Mouse (Mus musculus) heart, postnatal 0 days (tissue): ENCODE results near the gene D10Wsu102e.

Source experiments
- CTCF ChIP-seq: IDR thresholded peaks from 2 replicates; pipeline ENCODE4 v1.5.1; 2016; ENCODE audit warnings: antibody characterized with exemption, control low read depth, low read depth
- EP300 ChIP-seq: IDR thresholded peaks from 2 replicates; pipeline ENCODE4 v1.6.1; 2016; ENCODE audit warnings: antibody characterized with exemption, low read depth

DNA sequence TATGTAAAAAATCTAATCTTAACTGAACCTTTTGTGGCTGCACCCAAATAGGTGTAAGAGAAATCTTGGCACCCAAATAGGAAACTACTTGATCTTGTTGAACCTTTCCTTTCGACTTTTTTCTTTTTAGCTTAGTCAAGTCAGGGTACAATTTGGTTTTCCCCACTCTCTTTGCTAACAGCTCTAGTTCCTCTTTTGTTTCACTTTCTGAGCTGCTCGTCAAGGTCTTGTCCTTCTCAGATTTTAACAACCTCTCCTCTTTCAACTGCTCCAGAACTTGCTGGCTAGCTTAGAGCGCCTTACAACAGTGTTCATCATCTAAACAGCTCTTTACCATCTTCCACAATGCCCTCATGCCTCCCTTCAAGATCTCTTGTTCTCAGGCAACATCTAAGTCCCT, 97.5 kb downstream of the D10Wsu102e start:
- TF ChIP-seq CTCF (no peak), EP300 (no peak)
